7 mouse cellular contexts compared by ENCODE assay signal in the genomic region with DNA sequence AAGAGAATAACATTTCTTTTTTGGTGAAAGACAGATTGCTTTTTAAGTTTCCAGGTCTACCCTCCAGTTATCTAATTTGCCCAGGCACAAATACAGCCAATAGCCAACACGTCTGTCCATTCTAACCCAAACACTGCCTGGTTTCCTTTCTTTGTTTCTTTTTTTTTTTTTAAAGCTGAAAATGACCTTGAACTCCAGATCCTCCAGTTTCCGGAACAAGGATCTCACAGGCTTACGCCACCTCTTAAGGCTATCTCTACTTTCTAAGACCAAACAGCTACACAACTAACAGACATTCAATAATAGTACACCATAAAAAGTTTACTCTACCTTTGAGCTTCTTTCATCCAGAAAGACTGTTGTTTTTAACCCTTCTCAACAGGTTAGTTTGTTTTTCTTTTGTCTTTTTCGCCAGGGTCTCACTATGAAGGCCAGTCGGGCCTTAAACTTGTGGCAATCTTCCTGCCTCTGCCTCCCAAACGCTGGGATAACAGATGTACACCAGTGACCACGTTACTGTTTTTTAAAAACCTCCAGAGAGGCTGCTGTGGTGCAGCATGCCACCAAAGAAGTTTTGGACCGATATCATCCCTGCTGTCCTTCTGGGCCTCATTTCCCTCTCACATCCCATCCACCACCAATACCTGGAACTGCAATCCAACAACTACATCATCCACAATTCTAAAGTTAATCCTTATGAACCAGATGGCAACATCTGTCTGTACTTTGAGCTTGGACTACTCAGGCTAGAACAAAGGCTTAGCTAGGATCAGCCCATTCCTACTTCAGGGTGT. TPM values are rescaled to one million over a fixed set of nuclear protein-coding genes. Genes with fewer than 3 reads are reported as not detected.
A peak's percentile ranks its signal among the peaks of the same experiment; 100 is the strongest.
DNase-seq lines count a peak whose midpoint lies in the region; ATAC-seq and TF ChIP-seq lines count a peak whose summit lies in the region.

No protein-coding gene starts in this region.

- H3K4me2 ChIP-seq in forebrain, embryonic 11.5 days (ENCODE audit: low read depth, low read length, severe bottlenecking) = peak overlapping the region; percentile 71; the same call in 1 of the 2 replicates
- H3K4me2 ChIP-seq in limb, embryonic 11.5 days (ENCODE audit: low read depth, severe bottlenecking) = peak overlapping the region; percentile 77

- TF ChIP-seq POLR2A in lung, adult 2 months (IDR thresholded peaks at IDR 0.05; ENCODE audit: borderline replicate concordance, extremely low read depth, low read depth, low read length) = no peak
- no peak for TF ChIP-seq POLR2A in olfactory bulb, adult 2 months (IDR thresholded peaks at IDR 0.05; ENCODE audit: insufficient read depth, low read depth, low read length)

- H3K27me3 ChIP-seq in forebrain, embryonic 11.5 days (ENCODE audit: control insufficient read depth, insufficient read depth, low read length) = no peaks in the 10 kb centered on the region
- H3K27me3 ChIP-seq in limb, embryonic 11.5 days (ENCODE audit: control insufficient read depth, insufficient read depth, low read length) = no peaks in the 10 kb centered on the region

- H3K36me3 ChIP-seq in forebrain, embryonic 11.5 days (ENCODE audit: control insufficient read depth, insufficient read depth, low read length) = no peaks in the 10 kb centered on the region
- H3K36me3 ChIP-seq in limb, embryonic 11.5 days (ENCODE audit: control insufficient read depth, insufficient read depth, low read length) = no peaks in the 10 kb centered on the region

- ATAC-seq in forebrain, embryonic 11.5 days (replicated peaks; ENCODE audit: low FRiP score) = no peak
- ATAC-seq in limb, embryonic 11.5 days (ENCODE audit: insufficient number of reproducible peaks, low FRiP score, low TSS enrichment, low read depth) = no peak
- ATAC-seq in granulocyte monocyte progenitor cell, adult 5-6 weeks (replicated peaks; ENCODE audit: poor library complexity, severe bottlenecking) = no peak

- no peak overlapping the region for H3K9ac ChIP-seq in forebrain, embryonic 11.5 days (ENCODE audit: low read length)
- no peak overlapping the region for H3K9ac ChIP-seq in limb, embryonic 11.5 days (ENCODE audit: low read length)

- TF ChIP-seq CTCF in lung, adult 2 months (IDR thresholded peaks at IDR 0.05; ENCODE audit: insufficient read depth, low read length) = no peak
- TF ChIP-seq CTCF in olfactory bulb, adult 2 months (IDR thresholded peaks at IDR 0.05; ENCODE audit: insufficient read depth, low read depth, low read length) = no peak

- H3K4me1 ChIP-seq in lung, adult 2 months (ENCODE audit: control insufficient read depth, insufficient read depth, low read length) = peaks cover 19% of the 10 kb centered on the region
- H3K4me1 ChIP-seq in forebrain, embryonic 11.5 days (replicated peaks; ENCODE audit: control insufficient read depth, insufficient read depth, low read length) = peaks cover 8% of the 10 kb centered on the region; the same call in 1 of the 2 replicates
- 0 out of 2 replicates have a peak, but pooled peaks cover 3% of the 10 kb centered on the region for H3K4me1 ChIP-seq in limb, embryonic 11.5 days (ENCODE audit: control insufficient read depth, insufficient read depth, low read length)
- H3K4me1 ChIP-seq in olfactory bulb, adult 2 months (ENCODE audit: control insufficient read depth, insufficient read depth, low read length) = peaks cover 8% of the 10 kb centered on the region; the same call in 1 of the 2 replicates

- peak overlapping the region; percentile 38 for H3K4me3 ChIP-seq in lung, adult 2 months (replicated peaks; ENCODE audit: extremely low read depth, low read depth, low read length)
- no peak overlapping the region; the same call in 1 of the 2 replicates for H3K4me3 ChIP-seq in forebrain, embryonic 11.5 days (ENCODE audit: low read depth, low read length)
- H3K4me3 ChIP-seq in limb, embryonic 11.5 days (ENCODE audit: low read depth, low read length) = peak overlapping the region; percentile 86; the same call in 1 of the 2 replicates
- H3K4me3 ChIP-seq in olfactory bulb, adult 2 months (ENCODE audit: insufficient read depth, low read depth, low read length) = peak overlapping the region; percentile 3; the same call in 1 of the 2 replicates

- 29% methylated on average over 8 of the region's 8 CpGs for WGBS in lung, adult 2 months
- WGBS in forebrain, embryonic 11.5 days = 76% methylated on average over 8 of the region's 8 CpGs
- 87% methylated on average over 8 of the region's 8 CpGs for WGBS in limb, embryonic 11.5 days
- WGBS in olfactory bulb, adult 2 months = 51% methylated on average over 8 of the region's 8 CpGs

- no peaks in the 10 kb centered on the region for H3K9me3 ChIP-seq in forebrain, embryonic 11.5 days (ENCODE audit: control insufficient read depth, low read length)
- H3K9me3 ChIP-seq in limb, embryonic 11.5 days (ENCODE audit: control insufficient read depth, low read length) = no peaks in the 10 kb centered on the region

- no peak overlapping the region for H3K27ac ChIP-seq in forebrain, embryonic 11.5 days (ENCODE audit: low read depth, low read length)
- H3K27ac ChIP-seq in limb, embryonic 11.5 days (replicated peaks; ENCODE audit: low read depth, low read length) = no peak overlapping the region
- H3K27ac ChIP-seq in olfactory bulb, adult 2 months (ENCODE audit: insufficient read depth, low read depth, low read length) = no peak overlapping the region

- no peak for DNase-seq in lung, adult 2 months
- no peak for DNase-seq in lung, postnatal 14 days
- no peak for DNase-seq in forebrain, embryonic 11.5 days (ENCODE audit: low spot score)
- no peak for DNase-seq in limb, embryonic 11.5 days (ENCODE audit: low spot score)
- DNase-seq in urinary bladder, postnatal 14 days (ENCODE audit: low spot score) = no peak

RNA-seq across cellular contexts. Expression of gene Dennd5a, which starts 2.1 kb away (rescaled TPM):
- 122 and 134 TPM in 2 replicates for polyA plus RNA-seq in lung, adult 2 months (2012; rRNA removed)
- 52.6 and 55.9 TPM in 2 replicates for polyA plus RNA-seq in forebrain, embryonic 11.5 days (2014; fragmentation: Nextera tagmentation; extraction: Ambion mirVana)
- 47.2 and 51.7 TPM in 2 replicates for polyA plus RNA-seq in limb, embryonic 11.5 days (2014; fragmentation: Nextera tagmentation; extraction: Ambion mirVana)
- 223 TPM in 1 of 2 replicates, not detected in the other for polyA plus RNA-seq in olfactory bulb, adult 2 months (2012; ENCODE audit: insufficient read depth, insufficient read length, low replicate concordance, missing spikeins)
- 79.8 and 85.7 TPM in 2 replicates for total RNA-seq in granulocyte monocyte progenitor cell, adult 5-6 weeks (2014; fragmentation: Nextera tagmentation)
- total RNA-seq in granulocyte monocyte progenitor cell, adult 5-6 weeks (2017) = 52.4 and 56.1 TPM in 2 replicates

RNA-seq across cellular contexts. Expression of gene Tmem41b, which starts 28.5 kb away (rescaled TPM):
- 23.8 and 26.8 TPM in 2 replicates for polyA plus RNA-seq in lung, adult 2 months (2012; rRNA removed)
- polyA plus RNA-seq in forebrain, embryonic 11.5 days (2014; fragmentation: Nextera tagmentation; extraction: Ambion mirVana) = 66.4 and 67.5 TPM in 2 replicates
- polyA plus RNA-seq in limb, embryonic 11.5 days (2014; fragmentation: Nextera tagmentation; extraction: Ambion mirVana) = 75.7 and 79.4 TPM in 2 replicates
- polyA plus RNA-seq in olfactory bulb, adult 2 months (2012; ENCODE audit: insufficient read depth, insufficient read length, low replicate concordance, missing spikeins) = not detected in 2 replicates
- 18.8 and 30.2 TPM in 2 replicates for total RNA-seq in granulocyte monocyte progenitor cell, adult 5-6 weeks (2014; fragmentation: Nextera tagmentation)
- total RNA-seq in granulocyte monocyte progenitor cell, adult 5-6 weeks (2017) = 21.6 and 40.5 TPM in 2 replicates

RNA-seq across cellular contexts. Expression of gene Ipo7, which starts 59.9 kb away (rescaled TPM):
- polyA plus RNA-seq in lung, adult 2 months (2012; rRNA removed) = 20.9 and 23.6 TPM in 2 replicates
- 36.2 and 39.9 TPM in 2 replicates for polyA plus RNA-seq in forebrain, embryonic 11.5 days (2014; fragmentation: Nextera tagmentation; extraction: Ambion mirVana)
- polyA plus RNA-seq in limb, embryonic 11.5 days (2014; fragmentation: Nextera tagmentation; extraction: Ambion mirVana) = 19.8 and 33.0 TPM in 2 replicates
- polyA plus RNA-seq in olfactory bulb, adult 2 months (2012; ENCODE audit: insufficient read depth, insufficient read length, low replicate concordance, missing spikeins) = not detected in 2 replicates
- 111 and 115 TPM in 2 replicates for total RNA-seq in granulocyte monocyte progenitor cell, adult 5-6 weeks (2014; fragmentation: Nextera tagmentation)
- total RNA-seq in granulocyte monocyte progenitor cell, adult 5-6 weeks (2017) = 239 and 262 TPM in 2 replicates

Comparison
In these comparisons a context has a peak if more than half of its experiments do, and no peak if none do; other contexts are left out.
1. RNA of gene Ipo7, which starts 59.9 kb away (polyA plus RNA-seq): 36.2 to 39.9 TPM in forebrain, embryonic 11.5 days, 20.9 to 23.6 TPM in lung, adult 2 months and 19.8 to 33.0 TPM in limb, embryonic 11.5 days; not detected in olfactory bulb, adult 2 months; every median in the first group is over 10 times any median in the second.